Mouse (Mus musculus) monocyte, adult 2 months (primary cell): Measurements from ENCODE around the gene Isoc2a.

ENCODE experiments used
- DNase-seq, 2 experiments: peaks; one replicate each; pipeline ENCODE4 v3.0.0; 2022; ENCODE audit warnings: low spot score in 2 of 2, low read depth in 1 of 2

The Isoc2a gene

DNA sequence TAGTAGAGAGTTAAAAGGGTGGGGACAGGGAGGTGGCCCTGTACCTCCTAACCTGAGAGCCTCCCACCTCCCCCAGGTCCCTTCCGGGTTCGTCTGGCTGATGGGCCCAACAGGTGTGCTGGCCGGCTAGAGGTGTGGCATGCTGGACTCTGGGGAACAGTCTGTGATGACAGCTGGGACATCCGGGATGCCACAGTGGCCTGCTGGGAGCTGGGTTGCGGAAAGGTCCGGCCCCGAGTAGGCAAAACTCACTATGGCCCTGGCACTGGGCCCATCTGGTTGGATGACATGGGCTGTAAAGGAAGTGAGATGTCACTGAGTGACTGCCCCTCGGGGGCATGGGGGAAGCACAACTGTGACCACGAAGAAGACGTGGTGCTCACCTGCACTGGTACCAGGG lies 59.9 kb downstream of the Isoc2a start:
- DNase-seq, result no peak

- no peak for DNase-seq
Measured at GRCm38 (mm10) chr7:4937392-4937791, 60.4 kb downstream of the Isoc2a start.

GRCm38 (mm10) chr7:4938456-4938855 lies 61.5 kb downstream of the Isoc2a start:
- DNase-seq, result peak in 1 of 2 experiments; percentile 69

- DNase-seq, result peak; percentile 36 to 77
Measured at GRCm38 (mm10) chr7:4940068-4940479, 63.1 kb downstream of the Isoc2a start.

DNA sequence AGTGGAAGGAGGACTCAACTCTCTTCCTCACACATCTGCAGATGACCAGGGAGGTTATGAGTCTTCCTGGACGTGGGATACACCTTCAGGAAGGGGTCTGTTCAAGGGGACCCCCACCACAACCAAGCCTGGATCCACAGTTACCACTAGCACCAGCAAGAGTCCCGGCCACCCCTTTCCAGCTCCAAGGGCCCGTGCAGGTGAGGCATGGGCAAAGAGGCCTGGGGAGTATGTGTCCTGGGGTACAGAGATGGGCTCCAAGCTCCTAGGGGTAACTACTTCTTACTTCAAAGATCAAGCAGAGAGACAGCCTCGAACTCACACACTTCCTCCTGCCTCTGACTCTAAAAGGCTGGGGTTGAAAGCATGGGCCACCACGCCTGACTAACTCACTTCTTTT lies 65.7 kb downstream of the Isoc2a start:
- DNase-seq, result no peak

GRCm38 (mm10) chr7:4943223-4943815 lies 66.4 kb downstream of the Isoc2a start:
- DNase-seq, result peak; percentile 84 to 91
